Mouse (Mus musculus) hindbrain, embryonic 16.5 days (tissue): ENCODE data around the gene Clvs2. TPM values are rescaled to one million over a fixed set of nuclear protein-coding genes. Genes with fewer than 3 reads are reported as not detected.

ENCODE experiments used
- ATAC-seq: fragments of 200-750 bp; cut with Nextera tagmentation; 2 replicates; pipeline ENCODE4 v1.8.0; 2017; ENCODE audit warnings: moderate TSS enrichment, moderate library complexity
- H3K27ac ChIP-seq: fragments of 300-500 bp; sonication (generic); 2 replicates; pipeline ENCODE4 v1.5.1; 2014; ENCODE audit warnings: low read depth, mild to moderate bottlenecking, control low read depth, low read length, moderate library complexity
- H3K27me3 ChIP-seq: fragments of 300-500 bp; sonication (generic); replicated peaks from 2 replicates; pipeline ENCODE4 v1.6.1; 2014; ENCODE audit warnings: low read length; ENCODE audit not compliant: control insufficient read depth, insufficient read depth
- H3K36me3 ChIP-seq: fragments of 300-500 bp; sonication (generic); 2 replicates; pipeline ENCODE4 v1.6.1; 2014; ENCODE audit warnings: mild to moderate bottlenecking, low read length, moderate library complexity, mixed read lengths; ENCODE audit not compliant: control insufficient read depth, insufficient read depth
- H3K4me1 ChIP-seq: fragments of 300-500 bp; sonication (generic); 2 replicates; pipeline ENCODE4 v1.6.1; 2014; ENCODE audit warnings: low read depth, low read length; ENCODE audit not compliant: control insufficient read depth, insufficient read depth
- H3K4me2 ChIP-seq: fragments of 300-500 bp; sonication (generic); 2 replicates; pipeline ENCODE4 v1.6.1; 2014; ENCODE audit warnings: mild to moderate bottlenecking, low read length, control low read depth, moderate library complexity
- H3K4me3 ChIP-seq: fragments of 300-500 bp; sonication (generic); 2 replicates; pipeline ENCODE4 v1.5.1; 2014; ENCODE audit warnings: mild to moderate bottlenecking, low read length, control low read depth, moderate library complexity
- H3K9ac ChIP-seq: fragments of 300-500 bp; sonication (generic); 2 replicates; pipeline ENCODE4 v1.6.1; 2014; ENCODE audit warnings: low read depth, mild to moderate bottlenecking, control low read depth, low read length, moderate library complexity
- H3K9me3 ChIP-seq: fragments of 300-500 bp; sonication (generic); 2 replicates; pipeline ENCODE4 v1.6.1; 2014; ENCODE audit warnings: mild to moderate bottlenecking, low read length, moderate library complexity; ENCODE audit not compliant: control insufficient read depth
- WGBS: fragments of 180-500 bp; shearing (Covaris S2); extraction: QIAGEN DNeasy Blood & Tissue Kit; methylation state at CpG from one replicate; pipeline ENCODE4 v1.1.7; 2014; 5-methylcytosine and 5-hydroxymethylcytosine counted together
- polyA plus RNA-seq: library from polyadenylated mRNA; unstranded; fragments of >200 nt; fragmentation: Nextera tagmentation; extraction: Ambion mirVana; gene quantifications from 2 replicates; pipeline ENCODE4 v1.2.1, GENCODE M21; 2015

Clvs2 gene
- polyA plus RNA-seq = 22.3 and 23.1 TPM in 2 replicates

- WGBS = under 1% methylated on average over 29 of the region's 37 CpGs
- ATAC-seq = peak; percentile 94
These were observed at the start of gene Clvs2 for GRCm38 (mm10) chr10:33624131-33624879. Clvs2 (minus strand) TSS chr10:33624769.

DNA sequence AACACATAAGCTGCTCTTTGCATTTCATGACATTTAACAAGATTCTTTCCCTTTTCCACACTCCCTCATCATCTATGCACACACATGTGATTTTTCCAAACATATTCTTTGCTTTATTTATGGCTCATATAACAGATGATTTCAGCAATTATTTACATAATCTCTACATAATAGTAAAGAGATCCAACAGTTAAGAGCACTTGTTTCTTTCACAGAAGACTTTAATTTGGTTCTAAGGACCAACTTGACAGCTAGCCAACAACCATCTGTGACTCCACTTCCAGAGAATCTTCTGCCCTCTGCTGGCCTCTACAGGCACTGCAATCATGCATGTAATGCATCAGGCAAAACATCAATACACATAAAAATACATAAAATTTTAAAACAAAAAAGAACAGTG, 28.6 kb upstream of the Clvs2 start:
- Histone ChIP-seq H3K4me3 (no peak overlapping the region), H3K4me2 (no peak overlapping the region), H3K4me1 (no peaks in the 10 kb centered on the region), H3K27ac (no peak overlapping the region), H3K27me3 (no peaks in the 10 kb centered on the region), H3K9ac (no peak overlapping the region), H3K9me3 (no peaks in the 10 kb centered on the region), H3K36me3 (no peaks in the 10 kb centered on the region)
- no peak for ATAC-seq

More at GRCm38 (mm10) chr10:33624131-33624879, at the start of gene Clvs2:
- no peaks in the 10 kb centered on the region for H3K36me3 ChIP-seq
- peak within 1 kb of the TSS; percentile 80 for H3K4me2 ChIP-seq
- H3K27me3 ChIP-seq = no peaks in the 10 kb centered on the region
- H3K9ac ChIP-seq = peak within 1 kb of the TSS; percentile 91
- H3K27ac ChIP-seq = peak within 1 kb of the TSS; percentile 93
- H3K4me1 ChIP-seq = 0 out of 2 replicates have a peak, but pooled peaks cover 4% of the 10 kb centered on the region
- H3K4me3 ChIP-seq = peak within 1 kb of the TSS; percentile 71
- no peaks in the 10 kb centered on the region for H3K9me3 ChIP-seq

DNA sequence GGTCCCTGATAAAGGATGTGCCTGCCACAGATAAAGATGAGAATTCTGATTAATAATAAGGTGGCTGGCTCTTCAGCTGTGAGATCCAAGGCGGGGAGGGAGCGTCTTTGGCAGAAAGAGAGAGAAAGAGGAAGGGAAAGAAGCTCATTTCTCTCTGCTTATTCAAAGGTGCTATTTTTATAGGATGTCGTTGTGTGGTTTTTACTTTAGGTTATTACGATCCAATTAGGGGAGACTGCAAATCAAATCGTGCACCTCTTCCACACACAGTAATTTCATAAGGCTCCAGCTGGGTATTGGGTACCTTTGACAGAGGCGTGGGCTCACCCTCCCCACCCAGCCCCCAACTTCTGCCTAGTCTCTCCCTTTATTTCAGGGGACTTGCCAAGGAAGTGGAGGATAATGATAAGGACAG, 985 bp downstream of the Clvs2 start:
- Histone ChIP-seq H3K9ac (peak overlapping the region; percentile 91), H3K4me1 (0 out of 2 replicates have a peak, but pooled peaks cover 4% of the 10 kb centered on the region), H3K36me3 (no peaks in the 10 kb centered on the region), H3K27me3 (no peaks in the 10 kb centered on the region), H3K27ac (peak overlapping the region; percentile 93), H3K4me2 (peak overlapping the region; percentile 80), H3K4me3 (peak overlapping the region; percentile 71), H3K9me3 (no peaks in the 10 kb centered on the region)
- ATAC-seq = peak; percentile 82
- 10% methylated on average over 6 of the region's 6 CpGs for WGBS

GRCm38 (mm10) chr10:33622700-33623099, 1.9 kb downstream of the Clvs2 start:
- 0 out of 2 replicates have a peak, but pooled peaks cover 4% of the 10 kb centered on the region for H3K4me1 ChIP-seq
- H3K9me3 ChIP-seq = no peaks in the 10 kb centered on the region
- peak overlapping the region; percentile 28 for H3K4me3 ChIP-seq
- H3K36me3 ChIP-seq = no peaks in the 10 kb centered on the region
- H3K27me3 ChIP-seq = no peaks in the 10 kb centered on the region
- peak overlapping the region; percentile 56 for H3K4me2 ChIP-seq
- no peak overlapping the region for H3K27ac ChIP-seq
- H3K9ac ChIP-seq = no peak overlapping the region
- ATAC-seq = no peak
- 80% methylated on average over 8 of the region's 8 CpGs for WGBS

GRCm38 (mm10) chr10:33616207-33616606, 8.4 kb downstream of the Clvs2 start:
- no peak for ATAC-seq
- H3K27me3 ChIP-seq = no peaks in the 10 kb centered on the region
- H3K4me2 ChIP-seq = no peak overlapping the region
- no peak overlapping the region for H3K27ac ChIP-seq
- no peaks in the 10 kb centered on the region for H3K4me1 ChIP-seq
- no peaks in the 10 kb centered on the region for H3K9me3 ChIP-seq
- no peak overlapping the region for H3K4me3 ChIP-seq
- H3K9ac ChIP-seq = no peak overlapping the region
- 88% methylated on average over 2 of the region's 2 CpGs for WGBS
- no peaks in the 10 kb centered on the region for H3K36me3 ChIP-seq

DNA sequence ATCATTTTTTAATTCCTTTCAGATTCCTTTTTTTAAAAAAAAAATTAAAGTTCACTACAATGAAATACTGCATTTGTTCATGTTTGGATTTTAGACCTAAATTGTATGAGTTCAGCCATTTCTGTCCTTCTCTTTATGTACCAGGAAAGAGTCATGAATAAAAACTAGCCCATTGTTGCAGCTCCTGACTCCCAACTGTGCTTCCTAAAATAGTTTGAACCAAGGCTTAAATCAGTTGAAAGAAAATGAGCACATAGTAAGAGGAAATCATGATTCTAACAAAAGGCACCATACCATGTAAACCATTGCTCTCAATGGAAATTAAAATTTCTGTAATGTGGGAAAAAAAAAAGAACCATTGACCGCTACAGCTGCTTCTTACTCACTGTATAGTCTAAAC, 11.4 kb downstream of the Clvs2 start:
- no peaks in the 10 kb centered on the region for H3K9me3 ChIP-seq
- no peak overlapping the region for H3K4me2 ChIP-seq
- H3K27me3 ChIP-seq = no peaks in the 10 kb centered on the region
- H3K36me3 ChIP-seq = no peaks in the 10 kb centered on the region
- 68% methylated on average over 1 of the region's 1 CpGs for WGBS
- H3K4me3 ChIP-seq = no peak overlapping the region
- no peaks in the 10 kb centered on the region for H3K4me1 ChIP-seq
- ATAC-seq = no peak
- H3K9ac ChIP-seq = no peak overlapping the region
- H3K27ac ChIP-seq = no peak overlapping the region

DNA sequence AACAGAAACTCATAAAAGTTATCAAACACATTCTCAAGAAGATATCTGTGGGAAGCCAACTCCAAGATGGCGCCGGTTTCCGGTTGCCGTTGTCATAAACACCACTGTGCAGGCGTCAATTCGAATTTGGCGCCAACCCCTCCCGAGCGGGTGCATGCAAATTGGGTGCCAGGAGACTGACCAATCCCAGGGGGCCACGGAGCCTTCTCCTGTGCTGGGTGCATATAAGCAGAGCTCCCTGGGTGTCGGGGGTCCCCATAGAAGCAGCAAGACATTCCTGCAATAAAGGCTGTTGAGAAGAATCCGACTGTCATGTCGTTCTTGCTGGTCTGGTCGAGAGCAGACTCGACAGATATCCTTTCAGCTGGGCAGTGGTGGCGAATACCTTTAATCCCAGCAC, 31.8 kb downstream of the Clvs2 start:
- 94% methylated on average over 16 of the region's 16 CpGs for WGBS

DNA sequence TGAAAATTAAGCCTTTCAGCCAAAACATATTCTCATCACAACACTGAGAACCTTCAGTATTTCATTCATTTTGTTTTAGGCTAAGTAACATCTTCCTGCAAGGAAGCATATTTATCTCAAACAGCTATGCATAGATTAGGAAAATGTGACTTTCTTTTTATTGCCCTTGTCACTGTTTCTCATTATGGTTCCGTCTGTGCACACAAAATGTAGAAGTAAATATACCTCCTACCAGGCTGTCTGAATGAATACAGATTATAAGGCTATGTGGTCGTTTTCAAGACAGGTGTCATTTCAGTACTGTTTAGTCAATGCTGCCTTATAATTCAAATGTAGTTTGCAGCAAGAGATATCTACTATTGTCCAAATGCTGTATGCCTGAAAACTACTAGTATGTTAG, 35.8 kb downstream of the Clvs2 start:
- Histone ChIP-seq H3K27me3 (no peaks in the 10 kb centered on the region), H3K36me3 (no peaks in the 10 kb centered on the region), H3K9ac (no peak overlapping the region), H3K4me1 (no peaks in the 10 kb centered on the region), H3K4me2 (no peak overlapping the region), H3K9me3 (no peaks in the 10 kb centered on the region), H3K4me3 (no peak overlapping the region), H3K27ac (no peak overlapping the region)
- ATAC-seq = no peak
- 69% methylated on average over 2 of the region's 2 CpGs for WGBS

More for the DNA sequence above, 31.8 kb downstream of the Clvs2 start:
- Histone ChIP-seq H3K4me2 (no peak overlapping the region), H3K27me3 (no peaks in the 10 kb centered on the region), H3K36me3 (no peaks in the 10 kb centered on the region), H3K4me3 (no peak overlapping the region), H3K4me1 (no peaks in the 10 kb centered on the region), H3K27ac (no peak overlapping the region), H3K9me3 (no peaks in the 10 kb centered on the region), H3K9ac (no peak overlapping the region)
- ATAC-seq = no peak

- no peaks in the 10 kb centered on the region for H3K27me3 ChIP-seq
- H3K4me1 ChIP-seq = no peaks in the 10 kb centered on the region
- H3K9ac ChIP-seq = no peak overlapping the region
- no peak overlapping the region for H3K4me2 ChIP-seq
- H3K27ac ChIP-seq = no peak overlapping the region
- H3K4me3 ChIP-seq = no peak overlapping the region
- no peaks in the 10 kb centered on the region for H3K36me3 ChIP-seq
- no peak for ATAC-seq
- H3K9me3 ChIP-seq = no peaks in the 10 kb centered on the region
- 73% methylated on average over 2 of the region's 2 CpGs for WGBS
These were observed 37.5 kb downstream of the Clvs2 start for GRCm38 (mm10) chr10:33587118-33587517.
